Mouse (Mus musculus): ENCODE data around the gene Arhgef2. TPM values are rescaled to one million over a fixed set of nuclear protein-coding genes. Genes with fewer than 3 reads are reported as not detected.

Arhgef2 gene
- polyA plus RNA-seq, 1 experiment from 2014 or later, result 99.0 TPM

- no peak for ATAC-seq (ENCODE audit: low FRiP score)
- WGBS, result 96% methylated on average over 13 of the region's 13 CpGs
- peaks cover 19% of the 10 kb centered on the region for H3K36me3 ChIP-seq (ENCODE audit: control insufficient read depth, insufficient read depth, low read length)
- DNase-seq (ENCODE audit: low spot score, missing footprints), result no peak
- H3K27ac ChIP-seq (ENCODE audit: low read depth, low read length), result no peak overlapping the region
- H3K9me3 ChIP-seq (ENCODE audit: control insufficient read depth, low read length), result no peaks in the 10 kb centered on the region
- no peak overlapping the region for H3K4me3 ChIP-seq (ENCODE audit: low read depth, low read length)
- no peaks in the 10 kb centered on the region for H3K4me1 ChIP-seq (ENCODE audit: control insufficient read depth, insufficient read depth, low read length)
- H3K4me2 ChIP-seq, result no peak overlapping the region
- no peak overlapping the region for H3K9ac ChIP-seq (ENCODE audit: low read length)
- no peaks in the 10 kb centered on the region for H3K27me3 ChIP-seq (ENCODE audit: control insufficient read depth, insufficient read depth, low read length)
Observed at GRCm38 (mm10) chr3:88649967-88650366, 44.2 kb downstream of the Arhgef2 start.

GRCm38 (mm10) chr3:88650713-88651504 lies 45.1 kb downstream of the Arhgef2 start:
- H3K9me3 ChIP-seq (ENCODE audit: control insufficient read depth, low read length), result no peaks in the 10 kb centered on the region
- no peak overlapping the region for H3K4me3 ChIP-seq (ENCODE audit: low read depth, low read length)
- H3K36me3 ChIP-seq (ENCODE audit: control insufficient read depth, insufficient read depth, low read length), result peaks cover 16% of the 10 kb centered on the region
- ATAC-seq (ENCODE audit: low FRiP score) (no peak), DNase-seq (ENCODE audit: low spot score, missing footprints) (no peak)
- no peak overlapping the region for H3K27ac ChIP-seq (ENCODE audit: low read depth, low read length)
- no peak overlapping the region for H3K4me2 ChIP-seq
- H3K4me1 ChIP-seq (ENCODE audit: control insufficient read depth, insufficient read depth, low read length), result no peaks in the 10 kb centered on the region
- WGBS, result 86% methylated on average over 13 of the region's 13 CpGs
- no peaks in the 10 kb centered on the region for H3K27me3 ChIP-seq (ENCODE audit: control insufficient read depth, insufficient read depth, low read length)
- H3K9ac ChIP-seq (ENCODE audit: low read length), result no peak overlapping the region

GRCm38 (mm10) chr3:88651669-88652618 lies 46.2 kb downstream of the Arhgef2 start:
- ATAC-seq (ENCODE audit: low FRiP score) (no peak), DNase-seq (ENCODE audit: low spot score, missing footprints) (no peak)
- Histone ChIP-seq H3K9ac (ENCODE audit: low read length) (no peak overlapping the region), H3K9me3 (ENCODE audit: control insufficient read depth, low read length) (no peaks in the 10 kb centered on the region), H3K4me1 (ENCODE audit: control insufficient read depth, insufficient read depth, low read length) (no peaks in the 10 kb centered on the region), H3K4me2 (no peak overlapping the region), H3K27me3 (ENCODE audit: control insufficient read depth, insufficient read depth, low read length) (no peaks in the 10 kb centered on the region), H3K36me3 (ENCODE audit: control insufficient read depth, insufficient read depth, low read length) (peaks cover 5% of the 10 kb centered on the region), H3K27ac (ENCODE audit: low read depth, low read length) (no peak overlapping the region), H3K4me3 (ENCODE audit: low read depth, low read length) (no peak overlapping the region)
- 82% methylated on average over 18 of the region's 18 CpGs for WGBS

- no peaks in the 10 kb centered on the region for H3K9me3 ChIP-seq (ENCODE audit: control insufficient read depth, low read length)
- peaks cover under 1% of the 10 kb centered on the region; the same call in 1 of the 2 replicates for H3K36me3 ChIP-seq (ENCODE audit: control insufficient read depth, insufficient read depth, low read length)
- H3K9ac ChIP-seq (ENCODE audit: low read length), result no peak within 1 kb of the TSS
- H3K4me1 ChIP-seq (ENCODE audit: control insufficient read depth, insufficient read depth, low read length), result no peaks in the 10 kb centered on the region
- no peak for ATAC-seq (ENCODE audit: low FRiP score)
- H3K4me2 ChIP-seq, result no peak within 1 kb of the TSS
- no peak within 1 kb of the TSS for H3K27ac ChIP-seq (ENCODE audit: low read depth, low read length)
- no peaks in the 10 kb centered on the region for H3K27me3 ChIP-seq (ENCODE audit: control insufficient read depth, insufficient read depth, low read length)
- H3K4me3 ChIP-seq (ENCODE audit: low read depth, low read length), result no peak within 1 kb of the TSS
- 86% methylated on average over 17 of the region's 17 CpGs for WGBS
- no peak for DNase-seq (ENCODE audit: low spot score, missing footprints)
Observed at GRCm38 (mm10) chr3:88652846-88653515, 47.2 kb downstream of the Arhgef2 start, which contains the start of gene Rxfp4. Gene Rxfp4, minus strand, starts transcription at chr3:88653142.

- no peaks in the 10 kb centered on the region for H3K36me3 ChIP-seq (ENCODE audit: control insufficient read depth, insufficient read depth, low read length)
- DNase-seq (ENCODE audit: low spot score, missing footprints) (no peak), ATAC-seq (ENCODE audit: low FRiP score) (no peak)
- H3K9ac ChIP-seq (ENCODE audit: low read length), result no peak overlapping the region
- no peaks in the 10 kb centered on the region for H3K27me3 ChIP-seq (ENCODE audit: control insufficient read depth, insufficient read depth, low read length)
- 81% methylated on average over 6 of the region's 6 CpGs for WGBS
- H3K4me1 ChIP-seq (ENCODE audit: control insufficient read depth, insufficient read depth, low read length), result no peaks in the 10 kb centered on the region
- H3K27ac ChIP-seq (ENCODE audit: low read depth, low read length), result no peak overlapping the region
- H3K4me3 ChIP-seq (ENCODE audit: low read depth, low read length), result no peak overlapping the region
- H3K4me2 ChIP-seq, result no peak overlapping the region
- H3K9me3 ChIP-seq (ENCODE audit: control insufficient read depth, low read length), result no peaks in the 10 kb centered on the region
Observed at GRCm38 (mm10) chr3:88653516-88654370, 48.0 kb downstream of the Arhgef2 start.

GRCm38 (mm10) chr3:88654621-88655020 lies 48.9 kb downstream of the Arhgef2 start:
- ATAC-seq (ENCODE audit: low FRiP score) (no peak), DNase-seq (ENCODE audit: low spot score, missing footprints) (no peak)
- H3K27me3 ChIP-seq (ENCODE audit: control insufficient read depth, insufficient read depth, low read length), result no peaks in the 10 kb centered on the region
- H3K27ac ChIP-seq (ENCODE audit: low read depth, low read length), result no peak overlapping the region
- H3K9me3 ChIP-seq (ENCODE audit: control insufficient read depth, low read length), result no peaks in the 10 kb centered on the region
- H3K4me3 ChIP-seq (ENCODE audit: low read depth, low read length), result no peak overlapping the region
- no peaks in the 10 kb centered on the region for H3K4me1 ChIP-seq (ENCODE audit: control insufficient read depth, insufficient read depth, low read length)
- H3K4me2 ChIP-seq, result no peak overlapping the region
- WGBS, result 92% methylated on average over 4 of the region's 4 CpGs
- H3K36me3 ChIP-seq (ENCODE audit: control insufficient read depth, insufficient read depth, low read length), result no peaks in the 10 kb centered on the region
- H3K9ac ChIP-seq (ENCODE audit: low read length), result no peak overlapping the region

- Histone ChIP-seq H3K36me3 (ENCODE audit: control insufficient read depth, insufficient read depth, low read length) (no peaks in the 10 kb centered on the region), H3K4me3 (ENCODE audit: low read depth, low read length) (no peak overlapping the region), H3K27ac (ENCODE audit: low read depth, low read length) (no peak overlapping the region), H3K27me3 (ENCODE audit: control insufficient read depth, insufficient read depth, low read length) (no peaks in the 10 kb centered on the region), H3K9ac (ENCODE audit: low read length) (no peak overlapping the region), H3K4me1 (ENCODE audit: control insufficient read depth, insufficient read depth, low read length) (no peaks in the 10 kb centered on the region), H3K9me3 (ENCODE audit: control insufficient read depth, low read length) (no peaks in the 10 kb centered on the region), H3K4me2 (no peak overlapping the region)
- 81% methylated on average over 8 of the region's 8 CpGs for WGBS
- ATAC-seq (ENCODE audit: low FRiP score) (no peak), DNase-seq (ENCODE audit: low spot score, missing footprints) (peak; percentile 31)
Observed at GRCm38 (mm10) chr3:88655619-88656018, 49.9 kb downstream of the Arhgef2 start.

GRCm38 (mm10) chr3:88658441-88659127 lies 52.8 kb downstream of the Arhgef2 start:
- no peak overlapping the region for H3K27ac ChIP-seq (ENCODE audit: low read depth, low read length)
- no peak overlapping the region for H3K4me3 ChIP-seq (ENCODE audit: low read depth, low read length)
- no peaks in the 10 kb centered on the region for H3K9me3 ChIP-seq (ENCODE audit: control insufficient read depth, low read length)
- peak; percentile 51 for DNase-seq (ENCODE audit: low spot score, missing footprints)
- no peak overlapping the region for H3K4me2 ChIP-seq
- no peak for ATAC-seq (ENCODE audit: low FRiP score)
- WGBS, result 80% methylated on average over 5 of the region's 5 CpGs
- H3K27me3 ChIP-seq (ENCODE audit: control insufficient read depth, insufficient read depth, low read length), result no peaks in the 10 kb centered on the region
- no peaks in the 10 kb centered on the region for H3K36me3 ChIP-seq (ENCODE audit: control insufficient read depth, insufficient read depth, low read length)
- H3K9ac ChIP-seq (ENCODE audit: low read length), result no peak overlapping the region
- H3K4me1 ChIP-seq (ENCODE audit: control insufficient read depth, insufficient read depth, low read length), result no peaks in the 10 kb centered on the region
